Mouse (Mus musculus) myocyte (in vitro differentiated cells): ENCODE measurements around the gene Vps54.

Source experiments
- CEBPB ChIP-seq: IDR thresholded peaks from 2 replicates; pipeline ENCODE4 v1.6.1; 2011; ENCODE audit warnings: mild to moderate bottlenecking, moderate library complexity; ENCODE audit not compliant: poor library complexity, insufficient read depth, severe bottlenecking
- POLR2A ChIP-seq: IDR thresholded peaks from one replicate; pipeline ENCODE4 v1.6.1; 2011; ENCODE audit warnings: low read depth, mild to moderate bottlenecking, control low read depth, moderate library complexity; ENCODE audit not compliant: insufficient read length
- TCF12 ChIP-seq: IDR thresholded peaks from one replicate; pipeline ENCODE4 v1.6.1; 2011; ENCODE audit warnings: mild to moderate bottlenecking, control low read depth; ENCODE audit not compliant: poor library complexity, insufficient read depth, severe bottlenecking

DNA sequence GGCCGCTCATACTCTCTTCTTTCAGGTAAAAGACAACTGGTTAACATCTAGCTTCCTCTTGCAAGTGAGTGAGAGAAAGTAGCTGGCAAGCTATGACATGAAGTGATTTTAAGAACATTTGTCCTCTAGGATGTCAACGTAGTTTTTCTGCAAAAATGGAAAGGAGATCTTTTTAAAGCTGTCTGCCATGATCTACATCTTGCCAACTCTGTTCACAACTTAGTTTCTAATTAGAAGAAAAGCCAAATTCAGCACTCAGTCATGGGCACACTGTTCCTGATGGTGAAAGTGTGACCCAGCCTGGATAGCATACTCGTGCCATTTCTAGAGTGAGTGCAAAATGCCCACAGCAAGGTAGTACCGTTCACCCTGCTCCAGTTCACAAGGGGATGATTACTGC lies 100.0 kb downstream of the Vps54 start:
- no peak for TF ChIP-seq POLR2A
- TF ChIP-seq CEBPB, result no peak
- no peak for TF ChIP-seq TCF12
